Mouse (Mus musculus) forebrain, embryonic 16.5 days (tissue): ENCODE measurements around the gene Tlr13. TPM values are rescaled to one million over a fixed set of nuclear protein-coding genes. Genes with fewer than 3 reads are reported as not detected.

Experiments
- ATAC-seq: fragments of 200-750 bp; cut with Nextera tagmentation; 2 replicates; pipeline ENCODE4 v1.8.0; 2017; ENCODE audit warnings: mild to moderate bottlenecking, moderate library complexity
- H3K27ac ChIP-seq: fragments of 300-500 bp; sonication (generic); 2 replicates; pipeline ENCODE4 v1.5.1; 2014; ENCODE audit warnings: low read length, control low read depth
- H3K27me3 ChIP-seq: fragments of 300-500 bp; sonication (generic); replicated peaks from 2 replicates; pipeline ENCODE4 v1.6.1; 2014; ENCODE audit warnings: low read length; ENCODE audit not compliant: control insufficient read depth, insufficient read depth
- H3K36me3 ChIP-seq: fragments of 300-500 bp; sonication (generic); 2 replicates; pipeline ENCODE4 v1.6.1; 2014; ENCODE audit not compliant: control insufficient read depth, insufficient read depth
- H3K4me1 ChIP-seq: fragments of 300-500 bp; sonication (generic); replicated peaks from 2 replicates; pipeline ENCODE4 v1.6.1; 2014; ENCODE audit warnings: low read length; ENCODE audit not compliant: control insufficient read depth, insufficient read depth
- H3K4me2 ChIP-seq: fragments of 300-500 bp; sonication (generic); 2 replicates; pipeline ENCODE4 v1.6.1; 2014; ENCODE audit warnings: mild to moderate bottlenecking, low read length, control low read depth
- H3K4me3 ChIP-seq: fragments of 300-500 bp; sonication (generic); replicated peaks from 2 replicates; pipeline ENCODE4 v1.5.1; 2014; ENCODE audit warnings: mild to moderate bottlenecking, low read length, control low read depth
- H3K9ac ChIP-seq: fragments of 300-500 bp; sonication (generic); replicated peaks from 2 replicates; pipeline ENCODE4 v1.6.1; 2014; ENCODE audit warnings: low read depth, low read length, control low read depth
- H3K9me3 ChIP-seq: fragments of 300-500 bp; sonication (generic); 2 replicates; pipeline ENCODE4 v1.6.1; 2016; ENCODE audit warnings: low read length; ENCODE audit not compliant: control insufficient read depth
- WGBS: fragments of 180-500 bp; shearing (Covaris S2); extraction: QIAGEN DNeasy Blood & Tissue Kit; methylation state at CpG from one replicate; pipeline ENCODE4 v1.1.7; 2014; 5-methylcytosine and 5-hydroxymethylcytosine counted together
- polyA plus RNA-seq: library from polyadenylated mRNA; unstranded; fragments of >200 nt; fragmentation: Nextera tagmentation; extraction: Ambion mirVana; gene quantifications from 2 replicates; pipeline ENCODE4 v1.2.1, GENCODE M21; 2015

Tlr13 gene
- 0.30 and 0.36 TPM in 2 replicates for polyA plus RNA-seq

DNA sequence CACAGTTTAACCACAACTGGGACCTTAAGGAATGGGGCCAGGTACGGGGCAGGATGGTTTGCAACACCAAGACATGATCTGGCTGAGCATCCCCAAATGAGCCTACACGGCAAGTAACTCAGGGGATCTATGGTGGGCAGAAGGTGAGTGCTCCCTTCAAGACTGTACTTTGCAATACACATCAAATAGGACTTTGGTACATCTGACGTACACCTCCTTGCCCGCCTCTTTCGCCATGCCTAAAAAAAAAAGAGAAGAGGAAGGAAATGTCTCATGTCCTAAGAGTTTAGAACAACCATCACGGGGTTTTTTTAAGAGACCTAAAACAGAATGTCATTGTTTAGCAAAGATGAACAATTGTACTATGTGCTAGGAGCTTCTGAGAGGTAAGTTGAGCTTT, at the start of gene Tlr13:
Gene Tlr13, plus strand, starts transcription at position 269 of the 400 bp plus-strand sequence.
- no peak for ATAC-seq
- 0 out of 2 replicates have a peak, but pooled peaks cover 2% of the 10 kb centered on the region for H3K27me3 ChIP-seq
- 87% methylated on average over 6 of the region's 6 CpGs for WGBS
- no peaks in the 10 kb centered on the region for H3K36me3 ChIP-seq
- H3K4me1 ChIP-seq: no peaks in the 10 kb centered on the region
- H3K9me3 ChIP-seq: no peaks in the 10 kb centered on the region
- H3K4me2 ChIP-seq: no peak within 1 kb of the TSS
- no peak within 1 kb of the TSS for H3K9ac ChIP-seq
- H3K27ac ChIP-seq: no peak within 1 kb of the TSS
- no peak within 1 kb of the TSS for H3K4me3 ChIP-seq

DNA sequence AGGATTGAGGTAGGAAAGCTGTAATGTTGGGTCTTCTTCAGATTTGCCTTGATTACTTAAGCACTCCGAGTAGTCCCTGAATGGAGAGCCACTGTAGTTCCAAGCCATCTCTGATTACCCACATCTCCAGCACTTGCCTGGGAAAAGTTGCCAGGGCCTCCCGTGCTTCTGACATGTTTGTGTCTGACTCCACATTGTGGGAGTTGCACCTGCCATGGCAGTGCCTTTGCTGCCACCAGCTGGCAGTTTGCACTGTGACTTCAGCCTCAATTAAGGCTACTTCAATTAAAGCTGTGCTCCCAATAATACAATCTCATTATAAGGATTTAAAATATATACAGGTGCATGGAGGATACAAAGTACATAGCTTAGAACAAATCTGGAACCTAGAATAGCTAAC, 37.5 kb upstream of the Tlr13 start:
- Histone ChIP-seq H3K27me3 (no peaks in the 10 kb centered on the region), H3K27ac (no peak overlapping the region), H3K4me3 (no peak overlapping the region), H3K9ac (no peak overlapping the region), H3K9me3 (no peaks in the 10 kb centered on the region), H3K36me3 (peaks cover 2% of the 10 kb centered on the region; the same call in 1 of the 2 replicates), H3K4me2 (no peak overlapping the region), H3K4me1 (no peaks in the 10 kb centered on the region)
- no peak for ATAC-seq
- 48% methylated on average over 2 of the region's 2 CpGs for whole genome bisulfite sequencing

DNA sequence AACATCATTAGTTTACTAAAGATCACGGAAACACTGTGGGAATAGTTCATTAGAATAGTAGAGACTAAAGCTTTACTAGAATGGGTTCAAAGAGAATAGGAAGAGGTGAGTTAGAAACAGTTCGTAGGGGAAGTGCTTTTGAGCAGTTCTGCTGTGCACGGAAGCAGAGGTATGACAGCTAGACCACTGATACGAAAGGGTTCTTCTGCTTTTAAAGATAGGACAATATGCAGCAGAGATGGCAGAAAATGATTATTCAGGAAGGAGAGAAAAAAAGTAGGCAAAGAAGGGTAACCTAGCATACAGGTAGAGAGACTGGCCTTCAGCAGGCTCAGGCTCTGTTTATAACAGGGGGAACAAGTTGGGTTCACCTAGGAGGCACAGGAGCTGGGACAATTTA, 29.1 kb upstream of the Tlr13 start:
- H3K4me2 ChIP-seq: no peak overlapping the region
- no peak overlapping the region for H3K4me3 ChIP-seq
- H3K27ac ChIP-seq: no peak overlapping the region
- no peak for ATAC-seq
- H3K36me3 ChIP-seq: no peaks in the 10 kb centered on the region; the same call in 1 of the 2 replicates
- no peaks in the 10 kb centered on the region for H3K9me3 ChIP-seq
- no peak overlapping the region for H3K9ac ChIP-seq
- H3K4me1 ChIP-seq: no peaks in the 10 kb centered on the region
- no peaks in the 10 kb centered on the region for H3K27me3 ChIP-seq
- WGBS: 79% methylated on average over 4 of the region's 4 CpGs

DNA sequence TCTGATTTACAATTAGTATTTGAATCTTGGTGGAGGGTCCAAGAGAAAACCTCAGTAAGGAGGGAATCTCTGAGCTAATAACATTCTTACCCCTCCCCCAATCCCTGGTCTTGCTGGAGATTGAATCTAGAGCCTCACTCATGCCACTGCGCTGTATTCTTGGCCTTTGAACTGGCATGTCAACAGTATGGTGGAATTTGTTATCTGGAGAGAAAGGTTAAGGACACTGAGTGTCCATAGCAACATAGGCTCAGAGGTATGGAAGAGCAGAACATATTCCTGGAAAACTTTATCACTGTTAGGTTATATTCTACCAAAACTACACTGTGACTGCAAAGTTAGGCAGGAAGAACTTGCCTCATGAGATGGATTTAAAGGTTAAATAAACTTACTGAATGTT, 28.3 kb upstream of the Tlr13 start:
- no peaks in the 10 kb centered on the region for H3K9me3 ChIP-seq
- 86% methylated on average over 1 of the region's 1 CpGs for WGBS

DNA sequence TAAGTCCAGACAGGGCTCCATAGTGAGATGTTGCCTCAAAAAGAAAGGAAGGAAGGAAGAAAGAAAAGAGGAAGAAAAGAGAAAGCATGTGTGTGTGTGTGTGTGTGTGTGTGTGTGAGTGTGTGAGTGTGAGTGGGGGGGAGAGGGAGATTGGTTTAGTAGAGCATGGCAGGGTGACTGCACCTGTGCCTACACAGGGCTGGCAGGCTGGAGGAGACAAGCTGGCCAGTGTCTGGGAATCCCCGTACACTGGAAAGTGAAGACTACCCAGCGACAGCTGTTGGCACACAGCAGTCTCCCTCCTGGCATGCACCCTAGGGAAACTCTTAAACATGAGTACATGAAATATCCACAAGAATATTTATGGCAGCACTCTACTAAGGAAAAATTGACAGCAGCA, 20.2 kb upstream of the Tlr13 start:
- no peaks in the 10 kb centered on the region for H3K27me3 ChIP-seq
- no peak overlapping the region for H3K4me3 ChIP-seq
- H3K9me3 ChIP-seq: no peaks in the 10 kb centered on the region
- 0 out of 2 replicates have a peak, but pooled peaks cover 2% of the 10 kb centered on the region for H3K36me3 ChIP-seq
- no peak overlapping the region for H3K9ac ChIP-seq
- 88% methylated on average over 2 of the region's 2 CpGs for WGBS
- H3K27ac ChIP-seq: no peak overlapping the region
- H3K4me1 ChIP-seq: no peaks in the 10 kb centered on the region
- no peak overlapping the region for H3K4me2 ChIP-seq
- no peak for ATAC-seq

More for the DNA sequence above, 28.3 kb upstream of the Tlr13 start:
- no peaks in the 10 kb centered on the region; the same call in 1 of the 2 replicates for H3K36me3 ChIP-seq
- no peak for ATAC-seq
- no peak overlapping the region for H3K4me3 ChIP-seq
- no peaks in the 10 kb centered on the region for H3K4me1 ChIP-seq
- no peak overlapping the region for H3K27ac ChIP-seq
- no peak overlapping the region for H3K4me2 ChIP-seq
- no peaks in the 10 kb centered on the region for H3K27me3 ChIP-seq
- no peak overlapping the region for H3K9ac ChIP-seq

DNA sequence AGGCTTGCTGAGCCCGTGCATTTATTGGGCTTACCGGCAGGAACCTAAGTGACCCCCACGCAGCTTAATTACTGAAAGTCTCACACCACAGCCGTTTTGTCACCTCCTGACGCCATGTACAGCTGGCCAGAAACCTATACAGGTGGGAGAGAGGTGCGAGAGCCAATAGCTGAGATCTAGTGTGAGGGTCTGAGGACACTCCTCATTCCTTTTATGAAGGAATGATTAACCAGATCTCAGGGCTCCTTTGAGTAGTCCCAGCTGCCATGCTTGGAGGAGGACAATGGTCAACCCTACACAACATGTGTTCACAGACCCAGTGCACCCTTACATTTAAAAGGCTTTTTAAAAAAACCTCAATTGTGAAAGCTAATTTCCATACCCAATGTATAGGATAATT, 14.7 kb upstream of the Tlr13 start:
- Histone ChIP-seq H3K4me2 (no peak overlapping the region), H3K36me3 (0 out of 2 replicates have a peak, but pooled peaks cover 2% of the 10 kb centered on the region), H3K9ac (no peak overlapping the region), H3K27me3 (no peaks in the 10 kb centered on the region), H3K9me3 (no peaks in the 10 kb centered on the region), H3K27ac (no peak overlapping the region), H3K4me3 (no peak overlapping the region), H3K4me1 (no peaks in the 10 kb centered on the region)
- ATAC-seq: no peak
- WGBS: 81% methylated on average over 6 of the region's 6 CpGs

DNA sequence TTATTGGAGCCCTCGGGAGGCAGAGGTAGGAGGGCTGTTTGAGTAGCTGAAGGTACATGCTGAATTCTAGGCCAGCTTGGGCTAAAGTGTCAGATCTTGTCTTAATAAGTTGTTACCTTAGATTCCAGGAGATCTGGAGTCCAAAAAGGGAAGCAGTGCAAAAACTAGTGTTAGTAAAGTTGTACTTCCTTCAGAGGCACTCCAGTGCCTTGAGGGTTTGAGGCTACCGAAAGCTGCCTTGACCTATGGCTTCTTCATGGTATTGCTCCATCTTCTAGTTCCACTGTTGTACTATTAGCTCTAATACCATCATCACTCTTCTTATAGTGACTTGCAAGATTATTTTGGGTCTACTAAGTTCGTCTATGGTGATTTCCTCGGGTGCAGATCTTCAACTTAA, 13.1 kb upstream of the Tlr13 start:
- 93% methylated on average over 4 of the region's 4 CpGs for whole genome bisulfite sequencing
- no peak overlapping the region for H3K4me3 ChIP-seq

DNA sequence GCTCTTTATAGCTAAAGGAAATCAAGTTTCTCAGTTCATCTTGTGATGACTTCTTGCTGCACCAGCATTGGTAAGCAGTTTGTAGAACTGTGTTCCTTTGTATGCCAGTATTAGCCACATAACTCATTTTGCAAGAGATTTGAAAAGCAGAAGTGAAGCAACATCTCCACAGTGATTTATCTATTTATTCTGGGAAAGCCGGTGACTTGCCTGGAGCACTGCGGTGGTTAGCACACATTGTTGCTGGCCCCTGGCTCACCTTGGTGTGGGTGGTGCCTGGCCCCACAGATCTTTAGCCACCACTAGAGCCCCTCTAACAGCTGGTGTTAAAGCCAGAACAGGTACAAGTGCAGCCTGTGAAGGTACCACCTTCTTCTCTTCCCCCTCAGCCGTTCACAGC, 8.1 kb upstream of the Tlr13 start:
- Histone ChIP-seq H3K27me3 (no peaks in the 10 kb centered on the region), H3K4me1 (no peaks in the 10 kb centered on the region), H3K27ac (no peak overlapping the region), H3K9ac (no peak overlapping the region), H3K9me3 (no peaks in the 10 kb centered on the region), H3K36me3 (no peaks in the 10 kb centered on the region), H3K4me3 (no peak overlapping the region), H3K4me2 (no peak overlapping the region)
- ATAC-seq: no peak
- 98% methylated on average over 3 of the region's 3 CpGs for WGBS

More for the DNA sequence above, 13.1 kb upstream of the Tlr13 start:
- no peak overlapping the region for H3K4me2 ChIP-seq
- no peak for ATAC-seq
- no peaks in the 10 kb centered on the region for H3K9me3 ChIP-seq
- no peaks in the 10 kb centered on the region for H3K4me1 ChIP-seq
- 0 out of 2 replicates have a peak, but pooled peaks cover 2% of the 10 kb centered on the region for H3K36me3 ChIP-seq
- no peak overlapping the region for H3K9ac ChIP-seq
- H3K27me3 ChIP-seq: no peaks in the 10 kb centered on the region
- no peak overlapping the region for H3K27ac ChIP-seq

DNA sequence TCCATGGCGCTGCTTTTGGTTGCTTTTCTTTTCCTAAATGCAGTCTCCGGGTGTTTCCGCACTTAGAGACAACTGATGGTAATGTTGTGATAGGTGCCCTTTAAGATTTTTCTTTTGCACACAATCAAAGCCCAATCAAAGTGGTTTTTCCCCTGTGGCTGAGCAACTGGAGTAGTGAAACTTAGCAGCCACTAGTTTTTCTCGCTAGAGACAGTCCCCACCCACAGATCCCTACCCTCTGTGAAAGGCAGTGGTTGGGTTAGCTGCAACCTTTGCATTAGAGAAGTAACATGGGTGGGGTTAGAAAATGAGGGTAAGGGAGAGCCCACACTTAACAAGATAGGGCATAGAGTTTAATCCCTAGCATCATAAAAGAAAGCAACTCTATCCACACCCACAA, 7.5 kb upstream of the Tlr13 start:
- H3K4me1 ChIP-seq: no peaks in the 10 kb centered on the region

More for the DNA sequence above, 7.5 kb upstream of the Tlr13 start:
- ATAC-seq: no peak
- Histone ChIP-seq H3K9me3 (no peaks in the 10 kb centered on the region), H3K27me3 (no peaks in the 10 kb centered on the region), H3K9ac (no peak overlapping the region), H3K36me3 (no peaks in the 10 kb centered on the region), H3K27ac (no peak overlapping the region), H3K4me3 (no peak overlapping the region), H3K4me2 (no peak overlapping the region)
- WGBS: 83% methylated on average over 4 of the region's 4 CpGs
